17 mouse cellular contexts compared by ENCODE assay signal in genomic region chr2:93280117-93280620, GRCm38 (mm10). TPM values are rescaled to one million over a fixed set of nuclear protein-coding genes. Genes with fewer than 3 reads are reported as not detected.
DNase-seq lines count a peak whose midpoint lies in the region; ATAC-seq lines count a peak whose summit lies in the region.
"Had no signal": no experiment of that assay in that cellular context is flagged by ENCODE, and none has a peak within 500 bp of the region (broad histone marks: within the 10 kb centered on the region; RNA-seq: fewer than 3 reads in every experiment).

No protein-coding gene starts in this region.

- no peaks in the 10 kb centered on the region for H3K9me3 ChIP-seq in heart, embryonic 10.5 days
- H3K9me3 ChIP-seq in forebrain, embryonic 16.5 days (ENCODE audit: control insufficient read depth, low read length) = no peaks in the 10 kb centered on the region
- no peaks in the 10 kb centered on the region for H3K9me3 ChIP-seq in midbrain, embryonic 12.5 days
- no peaks in the 10 kb centered on the region for H3K9me3 ChIP-seq in liver, embryonic 12.5 days (replicated peaks)
- H3K9me3 ChIP-seq: intestine, embryonic 15.5 days had no signal

- no peak overlapping the region for H3K4me3 ChIP-seq in heart, embryonic 10.5 days
- no peak overlapping the region for H3K4me3 ChIP-seq in brown adipose tissue, adult 24 weeks (ENCODE audit: insufficient read depth, low read depth, low read length)
- H3K4me3 ChIP-seq in forebrain, embryonic 16.5 days (replicated peaks; ENCODE audit: low read length) = no peak overlapping the region
- no peak overlapping the region for H3K4me3 ChIP-seq in midbrain, embryonic 12.5 days
- no peak overlapping the region for H3K4me3 ChIP-seq in liver, embryonic 12.5 days
- H3K4me3 ChIP-seq: intestine, embryonic 15.5 days had no signal

- H3K36me3 ChIP-seq in heart, embryonic 10.5 days = no peaks in the 10 kb centered on the region
- no peaks in the 10 kb centered on the region for H3K36me3 ChIP-seq in forebrain, embryonic 16.5 days (ENCODE audit: control insufficient read depth, insufficient read depth)
- no peaks in the 10 kb centered on the region for H3K36me3 ChIP-seq in midbrain, embryonic 12.5 days
- no peaks in the 10 kb centered on the region for H3K36me3 ChIP-seq in liver, embryonic 12.5 days
- H3K36me3 ChIP-seq: intestine, embryonic 15.5 days had no signal

- H3K4me1 ChIP-seq in heart, embryonic 10.5 days = peaks cover 84% of the 10 kb centered on the region
- H3K4me1 ChIP-seq in brown adipose tissue, adult 24 weeks (ENCODE audit: control insufficient read depth, insufficient read depth, insufficient read length, low read length) = peaks cover 32% of the 10 kb centered on the region
- H3K4me1 ChIP-seq in forebrain, embryonic 16.5 days (replicated peaks; ENCODE audit: control insufficient read depth, insufficient read depth, low read length) = peaks cover 51% of the 10 kb centered on the region
- peaks cover 81% of the 10 kb centered on the region for H3K4me1 ChIP-seq in midbrain, embryonic 12.5 days
- peaks cover 31% of the 10 kb centered on the region for H3K4me1 ChIP-seq in liver, embryonic 12.5 days

- WGBS in heart, embryonic 10.5 days = 86% methylated on average over 2 of the region's 2 CpGs
- WGBS in forebrain, embryonic 16.5 days = 13% methylated on average over 2 of the region's 2 CpGs
- WGBS in midbrain, embryonic 12.5 days = 37% methylated on average over 2 of the region's 2 CpGs
- 81% methylated on average over 2 of the region's 2 CpGs for WGBS in liver, embryonic 12.5 days (ENCODE audit: insufficient replicate concordance)

- no peak overlapping the region for H3K9ac ChIP-seq in forebrain, embryonic 16.5 days (replicated peaks; ENCODE audit: low read depth, low read length)
- H3K9ac ChIP-seq in midbrain, embryonic 12.5 days (replicated peaks) = no peak overlapping the region
- H3K9ac ChIP-seq in liver, embryonic 12.5 days = no peak overlapping the region
- H3K9ac ChIP-seq: intestine, embryonic 15.5 days; liver, postnatal 0 days had no signal

- H3K27ac ChIP-seq in heart, embryonic 10.5 days = peak overlapping the region; percentile 54
- H3K27ac ChIP-seq in brown adipose tissue, adult 24 weeks (replicated peaks; ENCODE audit: low read depth, low read length) = peak overlapping the region; percentile 26; the same call in 1 of the 2 replicates
- H3K27ac ChIP-seq in forebrain, embryonic 16.5 days (ENCODE audit: low read length) = peak overlapping the region; percentile 46
- H3K27ac ChIP-seq in midbrain, embryonic 12.5 days (replicated peaks) = peak overlapping the region; percentile 82
- no peak overlapping the region for H3K27ac ChIP-seq in liver, embryonic 12.5 days

- no peaks in the 10 kb centered on the region for H3K27me3 ChIP-seq in heart, embryonic 10.5 days (ENCODE audit: insufficient read depth, poor library complexity, severe bottlenecking)
- no peaks in the 10 kb centered on the region for H3K27me3 ChIP-seq in forebrain, embryonic 16.5 days (replicated peaks; ENCODE audit: control insufficient read depth, insufficient read depth, low read length)
- no peaks in the 10 kb centered on the region for H3K27me3 ChIP-seq in midbrain, embryonic 12.5 days
- H3K27me3 ChIP-seq in liver, embryonic 12.5 days (replicated peaks) = no peaks in the 10 kb centered on the region
- H3K27me3 ChIP-seq: intestine, embryonic 15.5 days; Patski had no signal

- no peak for DNase-seq in heart, embryonic 10.5 days (ENCODE audit: low spot score)
- DNase-seq in heart, adult 18-20 months = no peak
- DNase-seq in retina, embryonic 14.5 days (ENCODE audit: low spot score) = no peak
- no peak for DNase-seq in left cerebral cortex, adult 9 months (ENCODE audit: low spot score in 2 of 2)
- DNase-seq: cerebellum, adult 9-10 months; embryo, embryonic 11 days; gastrocnemius, postnatal 14 days; kidney, postnatal 36 days; left cerebral cortex, postnatal 4 days; liver, postnatal 0 days; lung, postnatal 36 days had no signal

- H3K4me2 ChIP-seq in forebrain, embryonic 16.5 days (ENCODE audit: low read length) = no peak overlapping the region
- no peak overlapping the region for H3K4me2 ChIP-seq in midbrain, embryonic 12.5 days (replicated peaks)
- no peak overlapping the region for H3K4me2 ChIP-seq in liver, embryonic 12.5 days
- H3K4me2 ChIP-seq: intestine, embryonic 15.5 days had no signal

- peak; percentile 26; the same call in 1 of the 2 replicates for ATAC-seq in forebrain, embryonic 16.5 days
- ATAC-seq in midbrain, embryonic 12.5 days (ENCODE audit: low FRiP score, low read depth) = peak; percentile 53
- no peak for ATAC-seq in liver, embryonic 12.5 days
- ATAC-seq: intestine, embryonic 15.5 days; liver, postnatal 0 days; Patski had no signal

RNA-seq across cellular contexts. Expression of gene Tspan18, which starts 54.1 kb away (rescaled TPM):
- 64.2 and 67.0 TPM in 2 replicates for polyA plus RNA-seq in heart, embryonic 10.5 days (2016; fragmentation: Nextera tagmentation; extraction: Ambion mirVana)
- total RNA-seq in heart, adult 18-20 months (2021) = 10 to 100 TPM; 11.7 to 13.3 TPM
- polyA plus RNA-seq in brown adipose tissue, adult 24 weeks (2012; ENCODE audit: insufficient read depth, insufficient read length, missing spikeins) = 136 and 163 TPM in 2 replicates
- polyA plus RNA-seq in forebrain, embryonic 16.5 days (2015; fragmentation: Nextera tagmentation; extraction: Ambion mirVana) = 14.8 and 17.0 TPM in 2 replicates
- polyA plus RNA-seq in midbrain, embryonic 12.5 days (2016; fragmentation: Nextera tagmentation; extraction: Ambion mirVana) = 24.6 and 34.1 TPM in 2 replicates
- polyA plus RNA-seq in liver, embryonic 12.5 days (2016; fragmentation: Nextera tagmentation; extraction: Ambion mirVana) = 6.2 and 6.4 TPM in 2 replicates
